Mouse (Mus musculus): ENCODE results near the gene St3gal5. TPM values are rescaled to one million over a fixed set of nuclear protein-coding genes. Genes with fewer than 3 reads are reported as not detected.

St3gal5 gene
- polyA plus RNA-seq, 1 experiment from 2014 or later = 72.4 TPM

DNA sequence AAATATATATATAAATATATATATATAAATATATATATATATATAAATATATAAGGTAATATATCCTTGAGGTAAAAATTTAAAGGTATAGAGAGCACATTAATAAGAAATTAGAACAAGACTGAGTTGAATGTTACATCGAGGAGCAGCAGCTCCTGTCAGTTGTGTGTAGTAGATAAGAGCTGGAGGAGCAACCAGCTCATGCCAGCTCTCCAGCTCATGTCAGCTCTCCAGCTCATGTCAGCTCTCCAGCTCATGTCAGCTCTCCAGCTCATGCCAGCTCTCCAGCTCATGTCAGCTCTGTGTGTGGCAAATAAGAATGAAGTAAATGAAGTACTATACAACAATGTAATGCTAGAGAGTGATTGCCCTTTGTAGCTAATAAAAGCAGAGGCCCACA lies 76.0 kb downstream of the St3gal5 start:
- WGBS (ENCODE audit: insufficient replicate concordance) = 42% methylated on average over 1 of the region's 1 CpGs
- Histone ChIP-seq H3K27ac (ENCODE audit: low read depth, low read length) (no peak overlapping the region), H3K4me3 (ENCODE audit: low read depth, low read length) (no peak overlapping the region), H3K36me3 (ENCODE audit: control insufficient read depth, insufficient read depth, low read length) (no peaks in the 10 kb centered on the region), H3K9me3 (replicated peaks; ENCODE audit: control insufficient read depth, low read length) (no peaks in the 10 kb centered on the region), H3K4me2 (no peak overlapping the region), H3K9ac (ENCODE audit: low read depth, low read length) (no peak overlapping the region), H3K27me3 (ENCODE audit: control insufficient read depth, insufficient read depth, low read length) (no peaks in the 10 kb centered on the region), H3K4me1 (ENCODE audit: control insufficient read depth, insufficient read depth, low read length) (no peaks in the 10 kb centered on the region)
- no peak for ATAC-seq (replicated peaks; ENCODE audit: insufficient number of reproducible peaks, low FRiP score, low TSS enrichment)

DNA sequence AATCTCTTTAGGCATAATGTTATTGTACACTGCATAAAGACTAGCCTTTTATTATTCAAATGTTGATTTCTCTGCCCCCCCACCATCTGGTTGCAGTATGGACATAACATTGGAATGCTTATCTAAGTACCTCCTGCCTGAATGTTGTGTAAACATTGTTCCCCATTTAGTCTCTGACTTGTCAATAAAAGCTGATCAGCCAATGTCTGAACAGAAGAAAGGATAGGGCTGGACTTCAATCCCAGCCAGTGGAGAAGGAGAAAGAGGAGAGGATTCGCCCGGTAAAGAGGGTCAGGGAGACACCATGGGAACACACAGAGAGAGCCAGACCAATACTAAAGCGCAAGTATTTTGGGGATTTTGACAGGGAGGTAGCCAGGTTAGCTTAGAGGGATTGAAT lies 78.0 kb downstream of the St3gal5 start:
- no peak overlapping the region for H3K4me2 ChIP-seq
- ATAC-seq (replicated peaks; ENCODE audit: insufficient number of reproducible peaks, low FRiP score, low TSS enrichment) = no peak
- H3K4me1 ChIP-seq (ENCODE audit: control insufficient read depth, insufficient read depth, low read length) = peaks cover 14% of the 10 kb centered on the region
- no peak overlapping the region for H3K27ac ChIP-seq (ENCODE audit: low read depth, low read length)
- H3K9me3 ChIP-seq (replicated peaks; ENCODE audit: control insufficient read depth, low read length) = no peaks in the 10 kb centered on the region
- no peaks in the 10 kb centered on the region for H3K36me3 ChIP-seq (ENCODE audit: control insufficient read depth, insufficient read depth, low read length)
- no peaks in the 10 kb centered on the region for H3K27me3 ChIP-seq (ENCODE audit: control insufficient read depth, insufficient read depth, low read length)
- H3K9ac ChIP-seq (ENCODE audit: low read depth, low read length) = no peak overlapping the region
- 53% methylated on average over 3 of the region's 3 CpGs for WGBS (ENCODE audit: insufficient replicate concordance)
- no peak overlapping the region for H3K4me3 ChIP-seq (ENCODE audit: low read depth, low read length)

DNA sequence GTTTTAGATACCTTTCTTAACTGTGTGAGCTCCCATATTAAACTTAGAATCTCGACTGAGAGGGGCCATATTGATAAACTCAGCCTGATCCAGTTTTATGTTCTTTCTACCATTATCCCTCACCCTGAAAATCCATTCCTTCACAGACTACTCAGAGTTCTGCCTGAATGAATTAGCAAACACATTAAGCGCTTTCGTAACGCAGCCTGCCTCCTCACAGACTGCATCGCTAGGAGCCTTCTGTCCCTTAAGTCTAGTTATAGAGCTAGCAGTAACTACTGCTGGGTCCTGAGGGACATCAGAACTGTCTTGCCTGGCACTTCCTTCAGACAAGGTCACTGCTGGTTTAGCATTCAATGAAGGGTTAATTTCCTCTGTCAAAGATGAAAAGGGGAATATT lies 78.6 kb downstream of the St3gal5 start:
- Histone ChIP-seq H3K27me3 (ENCODE audit: control insufficient read depth, insufficient read depth, low read length) (no peaks in the 10 kb centered on the region), H3K4me1 (ENCODE audit: control insufficient read depth, insufficient read depth, low read length) (peaks cover 19% of the 10 kb centered on the region), H3K4me3 (ENCODE audit: low read depth, low read length) (no peak overlapping the region), H3K9me3 (replicated peaks; ENCODE audit: control insufficient read depth, low read length) (no peaks in the 10 kb centered on the region), H3K4me2 (no peak overlapping the region), H3K27ac (ENCODE audit: low read depth, low read length) (no peak overlapping the region), H3K9ac (ENCODE audit: low read depth, low read length) (no peak overlapping the region), H3K36me3 (ENCODE audit: control insufficient read depth, insufficient read depth, low read length) (no peaks in the 10 kb centered on the region)
- ATAC-seq (replicated peaks; ENCODE audit: insufficient number of reproducible peaks, low FRiP score, low TSS enrichment) = no peak
- WGBS (ENCODE audit: insufficient replicate concordance) = 75% methylated on average over 5 of the region's 5 CpGs

DNA sequence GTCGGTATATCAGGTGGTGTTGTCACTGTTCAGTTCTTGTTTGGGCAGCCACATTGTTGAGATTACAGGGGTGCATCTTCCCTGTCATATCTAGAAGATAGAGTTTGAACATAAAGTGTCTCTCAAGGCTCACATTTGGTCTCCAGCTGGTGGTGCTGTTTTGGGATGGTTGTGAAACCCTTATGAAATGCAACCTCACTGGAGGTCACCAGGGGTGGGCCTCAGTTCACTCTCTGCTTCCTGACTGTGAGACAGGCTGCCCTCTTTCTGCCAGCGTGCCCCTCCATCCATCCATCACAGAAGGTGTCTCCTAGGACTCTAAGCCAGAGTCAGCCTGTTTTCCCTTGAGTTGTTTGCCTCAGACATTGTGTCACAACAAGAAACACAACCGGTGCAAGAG lies 80.0 kb downstream of the St3gal5 start:
- Histone ChIP-seq H3K4me2 (no peak overlapping the region), H3K27me3 (ENCODE audit: control insufficient read depth, insufficient read depth, low read length) (no peaks in the 10 kb centered on the region), H3K9ac (ENCODE audit: low read depth, low read length) (no peak overlapping the region), H3K27ac (ENCODE audit: low read depth, low read length) (no peak overlapping the region), H3K36me3 (ENCODE audit: control insufficient read depth, insufficient read depth, low read length) (no peaks in the 10 kb centered on the region), H3K4me1 (ENCODE audit: control insufficient read depth, insufficient read depth, low read length) (peaks cover 24% of the 10 kb centered on the region), H3K9me3 (replicated peaks; ENCODE audit: control insufficient read depth, low read length) (no peaks in the 10 kb centered on the region), H3K4me3 (ENCODE audit: low read depth, low read length) (no peak overlapping the region)
- 53% methylated on average over 3 of the region's 3 CpGs for WGBS (ENCODE audit: insufficient replicate concordance)
- ATAC-seq (replicated peaks; ENCODE audit: insufficient number of reproducible peaks, low FRiP score, low TSS enrichment) = no peak

DNA sequence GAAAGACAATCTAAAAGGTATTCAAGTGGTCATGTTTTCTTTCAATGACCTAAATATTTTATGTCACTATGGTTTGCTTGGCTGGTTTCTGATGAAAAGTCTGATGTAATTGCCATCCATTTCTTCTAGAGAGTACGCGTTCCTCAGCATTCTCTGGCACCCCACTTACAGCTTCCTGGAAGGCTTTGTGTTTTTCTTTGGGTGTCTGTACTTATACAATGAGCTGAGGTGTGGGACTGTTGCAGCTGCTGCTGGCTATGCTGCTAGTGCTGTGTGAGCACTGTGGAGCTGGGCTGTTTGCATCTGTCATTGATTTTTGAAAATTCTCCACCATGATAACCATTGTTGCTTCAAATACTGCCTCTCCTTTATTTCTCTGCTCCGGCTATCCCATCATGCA lies 81.6 kb downstream of the St3gal5 start:
- WGBS (ENCODE audit: insufficient replicate concordance) = 81% methylated on average over 3 of the region's 3 CpGs
- no peak for ATAC-seq (replicated peaks; ENCODE audit: insufficient number of reproducible peaks, low FRiP score, low TSS enrichment)
- Histone ChIP-seq H3K36me3 (ENCODE audit: control insufficient read depth, insufficient read depth, low read length) (no peaks in the 10 kb centered on the region), H3K4me2 (no peak overlapping the region), H3K27ac (ENCODE audit: low read depth, low read length) (no peak overlapping the region), H3K27me3 (ENCODE audit: control insufficient read depth, insufficient read depth, low read length) (no peaks in the 10 kb centered on the region), H3K4me1 (ENCODE audit: control insufficient read depth, insufficient read depth, low read length) (peaks cover 24% of the 10 kb centered on the region), H3K4me3 (ENCODE audit: low read depth, low read length) (no peak overlapping the region), H3K9ac (ENCODE audit: low read depth, low read length) (no peak overlapping the region), H3K9me3 (replicated peaks; ENCODE audit: control insufficient read depth, low read length) (no peaks in the 10 kb centered on the region)

DNA sequence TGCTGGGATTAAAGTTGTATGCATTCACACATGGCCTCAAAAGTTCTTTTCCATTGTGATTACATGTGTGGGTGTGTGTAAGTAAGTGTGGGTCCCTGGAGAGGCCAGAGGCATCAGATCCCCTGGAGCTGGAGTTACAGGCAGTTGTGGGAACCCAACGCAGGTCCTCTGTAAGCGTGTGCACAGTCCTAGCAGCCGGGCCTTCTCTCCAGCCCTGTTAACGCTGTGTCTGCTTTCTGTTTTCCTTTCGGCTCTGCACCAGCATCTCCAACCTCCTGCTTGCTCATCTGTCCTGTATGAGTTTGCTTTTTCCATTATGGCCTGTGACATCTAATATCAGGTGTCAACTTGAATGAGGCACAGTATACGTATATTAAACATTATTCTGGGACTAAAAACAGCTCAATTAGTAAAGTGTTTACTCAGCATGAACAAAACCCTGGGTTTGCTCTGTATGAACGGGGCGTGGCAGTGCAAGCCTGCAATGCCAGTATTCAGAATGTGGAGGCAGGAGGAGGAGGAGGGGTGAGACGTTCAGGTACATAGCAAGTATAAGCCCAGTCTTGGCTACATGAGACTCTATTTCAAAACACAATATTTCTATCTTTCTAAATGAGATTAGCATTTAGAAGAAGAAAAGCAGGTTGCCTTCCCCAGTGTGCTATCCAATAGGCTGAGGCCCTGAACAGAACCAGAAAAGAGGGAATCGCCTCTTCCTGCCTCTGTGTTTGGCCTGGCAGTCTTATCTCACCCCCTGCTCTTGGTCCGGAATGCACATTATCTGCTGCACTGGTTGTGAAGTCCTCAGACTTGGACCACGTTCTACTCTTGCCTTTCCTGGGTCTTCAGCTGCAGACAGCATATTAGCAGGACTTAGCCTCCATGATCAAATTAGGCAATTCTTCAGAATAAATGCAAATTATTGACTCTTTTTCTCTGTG lies 82.4 kb downstream of the St3gal5 start:
- 49% methylated on average over 12 of the region's 12 CpGs for WGBS (ENCODE audit: insufficient replicate concordance)
- ATAC-seq (replicated peaks; ENCODE audit: insufficient number of reproducible peaks, low FRiP score, low TSS enrichment) = no peak
- no peaks in the 10 kb centered on the region for H3K36me3 ChIP-seq (ENCODE audit: control insufficient read depth, insufficient read depth, low read length)
- H3K4me2 ChIP-seq = no peak overlapping the region
- H3K4me3 ChIP-seq (ENCODE audit: low read depth, low read length) = no peak overlapping the region
- H3K4me1 ChIP-seq (ENCODE audit: control insufficient read depth, insufficient read depth, low read length) = peaks cover 24% of the 10 kb centered on the region
- no peak overlapping the region for H3K9ac ChIP-seq (ENCODE audit: low read depth, low read length)
- H3K9me3 ChIP-seq (replicated peaks; ENCODE audit: control insufficient read depth, low read length) = no peaks in the 10 kb centered on the region
- peak overlapping the region; percentile 24; the same call in 1 of the 2 replicates for H3K27ac ChIP-seq (ENCODE audit: low read depth, low read length)
- H3K27me3 ChIP-seq (ENCODE audit: control insufficient read depth, insufficient read depth, low read length) = no peaks in the 10 kb centered on the region

DNA sequence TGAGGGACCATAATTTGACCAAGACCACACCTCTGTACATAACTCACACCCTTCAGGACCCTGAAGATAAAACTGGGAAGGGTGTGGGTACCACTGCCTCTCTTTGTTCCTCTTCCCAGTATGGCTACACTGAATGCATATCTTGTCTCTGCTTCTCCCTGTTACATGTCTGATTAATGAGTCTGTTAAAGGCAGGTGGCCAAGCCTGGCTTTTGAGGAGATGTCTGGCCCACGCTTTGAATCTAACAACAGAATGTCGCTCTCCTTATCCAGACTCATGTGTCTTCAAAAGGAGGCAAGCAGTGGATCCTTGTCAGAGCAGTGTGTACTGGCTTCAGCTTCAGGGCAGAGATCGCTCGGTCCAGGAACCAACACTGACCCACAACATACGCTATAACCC lies 87.2 kb downstream of the St3gal5 start:
- 83% methylated on average over 5 of the region's 5 CpGs for WGBS (ENCODE audit: insufficient replicate concordance)
- Histone ChIP-seq H3K4me3 (ENCODE audit: low read depth, low read length) (no peak overlapping the region), H3K36me3 (ENCODE audit: control insufficient read depth, insufficient read depth, low read length) (no peaks in the 10 kb centered on the region), H3K9ac (ENCODE audit: low read depth, low read length) (no peak overlapping the region), H3K4me2 (no peak overlapping the region), H3K27ac (ENCODE audit: low read depth, low read length) (no peak overlapping the region), H3K4me1 (ENCODE audit: control insufficient read depth, insufficient read depth, low read length) (peaks cover 30% of the 10 kb centered on the region), H3K9me3 (replicated peaks; ENCODE audit: control insufficient read depth, low read length) (no peaks in the 10 kb centered on the region), H3K27me3 (ENCODE audit: control insufficient read depth, insufficient read depth, low read length) (no peaks in the 10 kb centered on the region)
- ATAC-seq (replicated peaks; ENCODE audit: insufficient number of reproducible peaks, low FRiP score, low TSS enrichment) = no peak

DNA sequence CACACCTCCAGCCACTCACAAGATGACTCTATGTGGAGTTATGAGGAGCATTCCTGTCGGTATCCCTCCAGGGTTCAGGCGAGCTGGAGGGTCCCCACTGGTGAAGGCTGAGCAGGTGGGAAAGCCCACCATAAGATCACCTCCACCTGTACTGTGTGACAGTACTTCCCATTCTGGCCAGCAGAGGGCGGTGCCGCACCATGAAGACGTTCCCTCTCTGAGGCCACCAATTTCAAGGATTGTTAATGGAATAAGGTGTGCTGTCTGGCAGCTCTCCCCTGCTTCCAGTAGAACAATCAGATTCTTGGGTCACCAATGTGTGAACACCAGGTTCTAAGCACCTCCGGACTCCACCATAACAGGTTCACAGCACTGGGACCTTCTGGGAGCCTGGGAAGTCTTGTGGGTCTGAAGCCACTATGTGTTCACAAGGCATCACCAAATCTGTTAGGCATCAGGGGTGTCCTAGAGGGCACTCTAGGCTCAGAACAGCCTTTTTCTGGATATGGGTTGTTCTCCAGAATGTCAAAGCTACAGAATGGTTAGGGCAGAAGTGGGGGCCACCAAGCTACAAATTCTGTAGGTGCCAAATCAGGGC lies 88.6 kb downstream of the St3gal5 start:
- Histone ChIP-seq H3K27ac (ENCODE audit: low read depth, low read length) (no peak overlapping the region), H3K4me1 (ENCODE audit: control insufficient read depth, insufficient read depth, low read length) (peaks cover 22% of the 10 kb centered on the region), H3K9ac (ENCODE audit: low read depth, low read length) (no peak overlapping the region), H3K27me3 (ENCODE audit: control insufficient read depth, insufficient read depth, low read length) (no peaks in the 10 kb centered on the region; the same call in 1 of the 2 replicates), H3K4me2 (no peak overlapping the region), H3K4me3 (ENCODE audit: low read depth, low read length) (no peak overlapping the region), H3K9me3 (replicated peaks; ENCODE audit: control insufficient read depth, low read length) (no peaks in the 10 kb centered on the region), H3K36me3 (ENCODE audit: control insufficient read depth, insufficient read depth, low read length) (no peaks in the 10 kb centered on the region)
- ATAC-seq (replicated peaks; ENCODE audit: insufficient number of reproducible peaks, low FRiP score, low TSS enrichment) = no peak; the same call in 1 of the 2 replicates
- 5% methylated on average over 6 of the region's 6 CpGs for WGBS (ENCODE audit: insufficient replicate concordance)
